Mouse (Mus musculus) liver, embryonic 14.5 days (tissue): ENCODE data around the gene Rfx4.

Experiments
- CTCF ChIP-seq: IDR thresholded peaks from 2 replicates; pipeline ENCODE4 v1.5.1; 2016; ENCODE audit warnings: antibody characterized with exemption, low read depth, control low read depth
- EP300 ChIP-seq: IDR thresholded peaks from 2 replicates; pipeline ENCODE4 v1.6.1; 2016; ENCODE audit warnings: antibody characterized with exemption, low read depth

DNA sequence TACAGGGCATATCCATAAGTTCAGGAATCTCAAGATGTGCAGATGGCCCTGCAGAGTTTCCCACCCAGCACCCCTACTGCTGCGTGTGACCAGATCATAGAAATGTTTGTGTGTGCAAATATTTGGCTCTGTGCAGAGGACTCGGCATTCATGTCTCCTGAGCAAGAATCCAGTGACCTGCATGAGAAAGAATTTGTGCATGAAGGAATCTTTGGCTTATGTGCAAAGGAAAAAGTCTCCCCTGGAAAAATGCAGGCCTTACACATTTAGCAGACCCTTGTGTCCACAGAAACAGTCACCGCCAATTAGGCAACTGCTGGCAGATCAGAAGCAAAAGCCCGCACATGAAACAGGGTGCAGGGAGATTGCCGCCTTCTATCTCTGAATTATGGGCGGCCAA lies 22.4 kb upstream of the Rfx4 start:
- TF ChIP-seq EP300 (no peak), CTCF (no peak)
